Mouse (Mus musculus): ENCODE data around the gene Cntn5. TPM values are rescaled to one million over a fixed set of nuclear protein-coding genes. Genes with fewer than 3 reads are reported as not detected.

The Cntn5 gene
- polyA plus RNA-seq, 1 experiment = not detected

DNA sequence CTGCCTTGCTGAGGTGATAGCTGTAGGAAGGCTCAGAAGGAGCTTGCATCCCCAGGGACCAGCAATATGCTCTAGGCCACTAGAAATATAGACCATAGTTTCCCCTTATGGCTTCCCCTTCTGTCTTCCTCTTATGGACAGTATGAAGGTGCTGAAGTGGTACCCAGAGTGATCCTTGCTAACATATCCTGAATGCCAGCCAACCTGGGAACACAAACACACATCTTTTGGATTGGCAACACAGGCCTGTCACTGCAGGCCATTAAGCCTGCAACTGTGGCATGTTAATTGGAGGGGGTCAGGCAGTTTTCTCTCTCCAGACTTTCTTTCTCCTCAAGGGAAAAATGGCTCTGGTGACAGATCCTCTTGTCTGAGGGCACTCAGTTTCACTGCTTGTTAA is 828.3 kb downstream of the Cntn5 start:
- TF ChIP-seq MAX (IDR thresholded peaks at IDR 0.05; ENCODE audit: low read depth) = no peak
- TF ChIP-seq SRF (IDR thresholded peaks at IDR 0.05; ENCODE audit: control insufficient read depth, insufficient read length, low read depth) = no peak
- no peak for TF ChIP-seq REST (IDR thresholded peaks at IDR 0.05; ENCODE audit: insufficient read depth, insufficient read length)
- TF ChIP-seq USF1 (IDR thresholded peaks at IDR 0.05; ENCODE audit: low read depth) = no peak
- no peak for TF ChIP-seq CEBPB (IDR thresholded peaks at IDR 0.05; ENCODE audit: insufficient read depth, poor library complexity, severe bottlenecking)
- TF ChIP-seq POLR2AphosphoS2 (IDR thresholded peaks at IDR 0.05; ENCODE audit: insufficient read length, low read depth) = no peak
- TF ChIP-seq TCF12 (IDR thresholded peaks at IDR 0.05; ENCODE audit: insufficient read depth, poor library complexity, severe bottlenecking) = no peak
- TF ChIP-seq E2F4 (IDR thresholded peaks at IDR 0.05; ENCODE audit: insufficient read depth) = no peak
- TF ChIP-seq POLR2A (IDR thresholded peaks at IDR 0.05; ENCODE audit: insufficient read length, low read depth) = no peak
- TF ChIP-seq MYOD1 (IDR thresholded peaks at IDR 0.05; ENCODE audit: control insufficient read depth in 1 of 3, insufficient read length in 2 of 3, low read depth in 2 of 3) = no peak
- TF ChIP-seq MYOG (IDR thresholded peaks at IDR 0.05; ENCODE audit: control insufficient read depth in 1 of 3, insufficient read depth in 1 of 3, insufficient read length in 2 of 3, low read depth in 2 of 3) = no peak
- no peak for TF ChIP-seq TCF3 (IDR thresholded peaks at IDR 0.05; ENCODE audit: insufficient read length, low read depth)
- Histone ChIP-seq H3ac (ENCODE audit: control insufficient read depth, insufficient read length) (no peak overlapping the region), H3K27me3 (ENCODE audit: control insufficient read depth, insufficient read depth, insufficient read length) (no peaks in the 10 kb centered on the region), H3K79me2 (ENCODE audit: control insufficient read depth, insufficient read depth) (no peaks in the 10 kb centered on the region), H3K4me3 (no peak overlapping the region), H3K36me3 (ENCODE audit: control insufficient read depth, insufficient read depth) (no peaks in the 10 kb centered on the region), H3K4me2 (ENCODE audit: low read depth) (no peak overlapping the region)

DNA sequence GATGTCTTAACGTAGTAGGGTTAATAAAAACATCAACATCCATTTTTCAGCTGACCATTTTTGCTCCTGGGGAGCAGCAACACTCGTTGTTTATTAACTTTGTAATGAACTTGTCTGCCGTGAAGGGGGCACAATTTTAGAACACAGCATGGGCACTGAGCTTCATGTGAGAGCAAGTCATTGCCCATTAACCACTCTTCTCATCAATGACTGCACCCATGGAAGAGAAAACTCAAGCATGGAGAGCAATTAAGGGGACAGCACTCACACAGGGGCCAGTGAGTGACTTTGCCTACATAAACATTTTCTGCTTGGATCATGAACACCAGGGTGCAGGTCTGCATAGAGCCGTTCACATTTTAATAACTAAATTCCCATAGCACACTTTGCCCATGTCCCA is 831.2 kb downstream of the Cntn5 start:
- Histone ChIP-seq H3K4me2 (ENCODE audit: low read depth) (no peak overlapping the region), H3K79me2 (ENCODE audit: control insufficient read depth, insufficient read depth) (no peaks in the 10 kb centered on the region), H3K36me3 (ENCODE audit: control insufficient read depth, insufficient read depth) (no peaks in the 10 kb centered on the region), H3K27me3 (ENCODE audit: control insufficient read depth, insufficient read depth, insufficient read length) (no peaks in the 10 kb centered on the region), H3K4me3 (no peak overlapping the region), H3ac (ENCODE audit: control insufficient read depth, insufficient read length) (no peak overlapping the region)
- TF ChIP-seq USF1 (IDR thresholded peaks at IDR 0.05; ENCODE audit: low read depth) = no peak
- no peak for TF ChIP-seq TCF3 (IDR thresholded peaks at IDR 0.05; ENCODE audit: insufficient read length, low read depth)
- TF ChIP-seq E2F4 (IDR thresholded peaks at IDR 0.05; ENCODE audit: insufficient read depth) = no peak
- TF ChIP-seq POLR2A (IDR thresholded peaks at IDR 0.05; ENCODE audit: insufficient read length, low read depth) = no peak
- no peak for TF ChIP-seq REST (IDR thresholded peaks at IDR 0.05; ENCODE audit: insufficient read depth, insufficient read length)
- no peak for TF ChIP-seq SRF (IDR thresholded peaks at IDR 0.05; ENCODE audit: control insufficient read depth, insufficient read length, low read depth)
- no peak for TF ChIP-seq TCF12 (IDR thresholded peaks at IDR 0.05; ENCODE audit: insufficient read depth, poor library complexity, severe bottlenecking)
- no peak for TF ChIP-seq POLR2AphosphoS2 (IDR thresholded peaks at IDR 0.05; ENCODE audit: insufficient read length, low read depth)
- no peak for TF ChIP-seq MYOG (IDR thresholded peaks at IDR 0.05; ENCODE audit: control insufficient read depth in 1 of 3, insufficient read depth in 1 of 3, insufficient read length in 2 of 3, low read depth in 2 of 3)
- no peak for TF ChIP-seq MYOD1 (IDR thresholded peaks at IDR 0.05; ENCODE audit: control insufficient read depth in 1 of 3, insufficient read length in 2 of 3, low read depth in 2 of 3)
- no peak for TF ChIP-seq CEBPB (IDR thresholded peaks at IDR 0.05; ENCODE audit: insufficient read depth, poor library complexity, severe bottlenecking)
- no peak for TF ChIP-seq MAX (IDR thresholded peaks at IDR 0.05; ENCODE audit: low read depth)

DNA sequence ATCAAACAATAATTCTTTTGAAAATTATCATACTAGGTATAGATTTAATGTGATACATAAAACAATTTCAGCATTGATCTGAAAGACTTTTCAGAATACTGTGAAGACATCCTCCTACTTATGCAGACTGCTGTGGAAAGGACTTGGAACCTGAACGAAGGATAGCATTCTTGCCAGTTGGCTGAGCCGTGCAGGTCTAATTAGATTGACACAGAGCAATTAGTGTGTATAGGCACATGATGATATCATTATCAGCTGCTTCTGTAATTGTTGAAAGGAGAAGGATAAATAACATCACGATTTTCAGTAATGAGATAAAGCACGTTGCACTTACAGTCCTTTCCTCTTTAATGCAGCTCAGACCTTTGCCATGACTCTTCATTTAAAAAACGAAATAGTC is 831.7 kb downstream of the Cntn5 start:
- Histone ChIP-seq H3K4me2 (ENCODE audit: low read depth) (no peak overlapping the region), H3ac (ENCODE audit: control insufficient read depth, insufficient read length) (no peak overlapping the region), H3K4me3 (no peak overlapping the region), H3K36me3 (ENCODE audit: control insufficient read depth, insufficient read depth) (no peaks in the 10 kb centered on the region), H3K79me2 (ENCODE audit: control insufficient read depth, insufficient read depth) (no peaks in the 10 kb centered on the region), H3K27me3 (ENCODE audit: control insufficient read depth, insufficient read depth, insufficient read length) (no peaks in the 10 kb centered on the region)
- TF ChIP-seq MYOG (IDR thresholded peaks at IDR 0.05; ENCODE audit: control insufficient read depth in 1 of 3, insufficient read depth in 1 of 3, insufficient read length in 2 of 3, low read depth in 2 of 3) (no peak), USF1 (IDR thresholded peaks at IDR 0.05; ENCODE audit: low read depth) (no peak), TCF3 (IDR thresholded peaks at IDR 0.05; ENCODE audit: insufficient read length, low read depth) (no peak), E2F4 (IDR thresholded peaks at IDR 0.05; ENCODE audit: insufficient read depth) (no peak), TCF12 (IDR thresholded peaks at IDR 0.05; ENCODE audit: insufficient read depth, poor library complexity, severe bottlenecking) (no peak), POLR2AphosphoS2 (IDR thresholded peaks at IDR 0.05; ENCODE audit: insufficient read length, low read depth) (no peak), POLR2A (IDR thresholded peaks at IDR 0.05; ENCODE audit: insufficient read length, low read depth) (no peak), REST (IDR thresholded peaks at IDR 0.05; ENCODE audit: insufficient read depth, insufficient read length) (no peak), MAX (IDR thresholded peaks at IDR 0.05; ENCODE audit: low read depth) (no peak), CEBPB (IDR thresholded peaks at IDR 0.05; ENCODE audit: insufficient read depth, poor library complexity, severe bottlenecking) (no peak), MYOD1 (IDR thresholded peaks at IDR 0.05; ENCODE audit: control insufficient read depth in 1 of 3, insufficient read length in 2 of 3, low read depth in 2 of 3) (no peak), SRF (IDR thresholded peaks at IDR 0.05; ENCODE audit: control insufficient read depth, insufficient read length, low read depth) (no peak)

DNA sequence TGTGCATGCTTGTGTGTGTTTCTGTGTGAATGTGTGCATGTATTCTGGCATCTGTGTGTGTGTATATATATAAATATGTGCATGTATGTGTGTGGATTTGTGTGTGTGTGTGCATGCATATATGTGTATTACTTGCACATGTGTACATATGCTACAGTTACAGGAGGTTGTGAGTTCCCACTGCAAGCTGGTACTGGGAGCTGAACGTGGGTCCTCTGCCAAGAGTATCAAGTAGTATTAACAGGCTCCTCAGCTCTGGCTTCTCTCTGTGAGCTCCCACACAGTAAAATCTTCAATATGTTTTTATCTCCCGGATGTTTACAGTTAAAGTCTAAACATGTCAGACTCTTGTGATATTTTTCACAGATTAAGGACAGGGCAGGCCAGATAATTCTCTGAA is 833.3 kb downstream of the Cntn5 start:
- Histone ChIP-seq H3K79me2 (ENCODE audit: control insufficient read depth, insufficient read depth) (no peaks in the 10 kb centered on the region), H3ac (ENCODE audit: control insufficient read depth, insufficient read length) (no peak overlapping the region), H3K27me3 (ENCODE audit: control insufficient read depth, insufficient read depth, insufficient read length) (no peaks in the 10 kb centered on the region), H3K4me3 (no peak overlapping the region), H3K4me2 (ENCODE audit: low read depth) (no peak overlapping the region), H3K36me3 (ENCODE audit: control insufficient read depth, insufficient read depth) (no peaks in the 10 kb centered on the region)
- TF ChIP-seq E2F4 (IDR thresholded peaks at IDR 0.05; ENCODE audit: insufficient read depth) = no peak
- no peak for TF ChIP-seq POLR2AphosphoS2 (IDR thresholded peaks at IDR 0.05; ENCODE audit: insufficient read length, low read depth)
- no peak for TF ChIP-seq MYOD1 (IDR thresholded peaks at IDR 0.05; ENCODE audit: control insufficient read depth in 1 of 3, insufficient read length in 2 of 3, low read depth in 2 of 3)
- TF ChIP-seq MYOG (IDR thresholded peaks at IDR 0.05; ENCODE audit: control insufficient read depth in 1 of 3, insufficient read depth in 1 of 3, insufficient read length in 2 of 3, low read depth in 2 of 3) = no peak
- TF ChIP-seq POLR2A (IDR thresholded peaks at IDR 0.05; ENCODE audit: insufficient read length, low read depth) = no peak
- TF ChIP-seq TCF3 (IDR thresholded peaks at IDR 0.05; ENCODE audit: insufficient read length, low read depth) = no peak
- TF ChIP-seq REST (IDR thresholded peaks at IDR 0.05; ENCODE audit: insufficient read depth, insufficient read length) = no peak
- no peak for TF ChIP-seq SRF (IDR thresholded peaks at IDR 0.05; ENCODE audit: control insufficient read depth, insufficient read length, low read depth)

Data from myocyte (in vitro differentiated cells).